ENCODE assay signal across 9 mouse cellular contexts in genomic region chr9:110631651-110632275, GRCm38 (mm10). TPM values are rescaled to one million over a fixed set of nuclear protein-coding genes. Genes with fewer than 3 reads are reported as not detected.
DNase-seq lines count a peak whose midpoint lies in the region; ATAC-seq and TF ChIP-seq lines count a peak whose summit lies in the region.
"Had no signal": no experiment of that assay in that cellular context is flagged by ENCODE, and none has a peak within 500 bp of the region (broad histone marks: within the 10 kb centered on the region; RNA-seq: fewer than 3 reads in every experiment).

No protein-coding gene starts in this region.

- WGBS in heart, embryonic 16.5 days = 34% methylated on average over 30 of the region's 30 CpGs
- WGBS in hindbrain, embryonic 13.5 days = 15% methylated on average over 30 of the region's 30 CpGs
- 27% methylated on average over 30 of the region's 30 CpGs for WGBS in midbrain, postnatal 0 days

- no peak overlapping the region for H3K9ac ChIP-seq in heart, embryonic 16.5 days (ENCODE audit: low read length)
- H3K9ac ChIP-seq in hindbrain, embryonic 13.5 days = peak overlapping the region; percentile 64
- H3K9ac ChIP-seq in midbrain, postnatal 0 days (replicated peaks; ENCODE audit: low read length, poor library complexity, severe bottlenecking) = no peak overlapping the region

- 0 out of 2 replicates have a peak overlapping the region, but pooled peaks have one; percentile 4 for H3K4me3 ChIP-seq in heart, embryonic 16.5 days (ENCODE audit: low read length)
- peak overlapping the region; percentile 36 for H3K4me3 ChIP-seq in hindbrain, embryonic 13.5 days
- peak overlapping the region; percentile 2; the same call in 1 of the 2 replicates for H3K4me3 ChIP-seq in midbrain, postnatal 0 days (ENCODE audit: low read depth, low read length)
- H3K4me3 ChIP-seq: myocyte had no signal

- H3K27ac ChIP-seq in heart, embryonic 16.5 days (ENCODE audit: low read length) = no peak overlapping the region
- no peak overlapping the region for H3K27ac ChIP-seq in hindbrain, embryonic 13.5 days
- no peak overlapping the region for H3K27ac ChIP-seq in midbrain, postnatal 0 days (ENCODE audit: low read depth, low read length)

- H3K4me2 ChIP-seq in heart, embryonic 16.5 days (ENCODE audit: low read depth, low read length) = peak overlapping the region; percentile 29
- peak overlapping the region; percentile 59 for H3K4me2 ChIP-seq in hindbrain, embryonic 13.5 days
- peak overlapping the region; percentile 28 for H3K4me2 ChIP-seq in midbrain, postnatal 0 days (ENCODE audit: low read depth, low read length, poor library complexity, severe bottlenecking)

- peaks cover 13% of the 10 kb centered on the region for H3K36me3 ChIP-seq in heart, embryonic 16.5 days (ENCODE audit: control insufficient read depth, insufficient read depth)
- peaks cover 10% of the 10 kb centered on the region for H3K36me3 ChIP-seq in hindbrain, embryonic 13.5 days
- H3K36me3 ChIP-seq in midbrain, postnatal 0 days (ENCODE audit: insufficient read depth, low read length) = peaks cover 34% of the 10 kb centered on the region

- H3K27me3 ChIP-seq in heart, embryonic 16.5 days (ENCODE audit: control insufficient read depth, insufficient read depth, low read length) = no peaks in the 10 kb centered on the region; the same call in 1 of the 2 replicates
- peaks cover 53% of the 10 kb centered on the region for H3K27me3 ChIP-seq in hindbrain, embryonic 13.5 days
- H3K27me3 ChIP-seq in midbrain, postnatal 0 days (ENCODE audit: insufficient read depth, low read length) = no peaks in the 10 kb centered on the region

- no peak for ATAC-seq in heart, embryonic 16.5 days (replicated peaks; ENCODE audit: extremely low read depth, insufficient read depth, low FRiP score)
- ATAC-seq in hindbrain, embryonic 13.5 days (ENCODE audit: low FRiP score) = peak; percentile 67
- 0 out of 2 replicates have a peak, but pooled peaks have one; percentile 27 for ATAC-seq in midbrain, postnatal 0 days (ENCODE audit: low FRiP score)

- DNase-seq in heart, adult 11 months = no peak
- peak; percentile 58 for DNase-seq in embryo, embryonic 10.5 days (ENCODE audit: low spot score)
- peak; percentile 35 for DNase-seq in midbrain, postnatal 0 days (ENCODE audit: low spot score)
- no peak for DNase-seq in T-cell, adult 2 months (ENCODE audit: low spot score)
- DNase-seq in right cerebral cortex, postnatal 14 days = no peak
- no peak for DNase-seq in right cerebral cortex, postnatal 25 days

- H3K9me3 ChIP-seq in heart, embryonic 16.5 days (replicated peaks; ENCODE audit: control insufficient read depth, low read length) = no peaks in the 10 kb centered on the region
- no peaks in the 10 kb centered on the region for H3K9me3 ChIP-seq in hindbrain, embryonic 13.5 days
- H3K9me3 ChIP-seq in midbrain, postnatal 0 days (ENCODE audit: low read length) = no peaks in the 10 kb centered on the region

- no peaks in the 10 kb centered on the region; the same call in 1 of the 2 replicates for H3K4me1 ChIP-seq in heart, embryonic 16.5 days (ENCODE audit: control insufficient read depth, insufficient read depth, low read length)
- peaks cover 10% of the 10 kb centered on the region for H3K4me1 ChIP-seq in hindbrain, embryonic 13.5 days (replicated peaks)
- no peaks in the 10 kb centered on the region for H3K4me1 ChIP-seq in midbrain, postnatal 0 days (ENCODE audit: insufficient read depth, low read length)

- TF ChIP-seq CTCF in midbrain, postnatal 0 days (IDR thresholded peaks at IDR 0.05) = peak; percentile 41

RNA-seq across cellular contexts. Expression of gene Nradd, which starts 7.5 kb away (rescaled TPM):
- polyA plus RNA-seq in heart, embryonic 16.5 days (2015; fragmentation: Nextera tagmentation; extraction: Ambion mirVana) = 16.4 and 17.2 TPM in 2 replicates
- 34.9 and 38.0 TPM in 2 replicates for polyA plus RNA-seq in hindbrain, embryonic 13.5 days (2015; fragmentation: Nextera tagmentation; extraction: Ambion mirVana)
- total RNA-seq in midbrain, postnatal 0 days (2014; rRNA removed) = 20.9 and 23.2 TPM in 2 replicates
- polyA plus RNA-seq in midbrain, postnatal 0 days (2015; fragmentation: Nextera tagmentation; extraction: Ambion mirVana) = 17.4 and 20.6 TPM in 2 replicates

RNA-seq across cellular contexts. Expression of gene Nbeal2, which starts 22.2 kb away (rescaled TPM):
- 3.3 and 3.8 TPM in 2 replicates for polyA plus RNA-seq in heart, embryonic 16.5 days (2015; fragmentation: Nextera tagmentation; extraction: Ambion mirVana)
- polyA plus RNA-seq in hindbrain, embryonic 13.5 days (2015; fragmentation: Nextera tagmentation; extraction: Ambion mirVana) = 2.4 TPM in 2 replicates
- 9.3 and 11.5 TPM in 2 replicates for total RNA-seq in midbrain, postnatal 0 days (2014; rRNA removed)
- 3.9 and 4.0 TPM in 2 replicates for polyA plus RNA-seq in midbrain, postnatal 0 days (2015; fragmentation: Nextera tagmentation; extraction: Ambion mirVana)

RNA-seq across cellular contexts. Expression of gene Ccdc12, which starts 24.5 kb away (rescaled TPM):
- polyA plus RNA-seq in heart, embryonic 16.5 days (2015; fragmentation: Nextera tagmentation; extraction: Ambion mirVana) = 139 and 147 TPM in 2 replicates
- 122 TPM in 2 replicates for polyA plus RNA-seq in hindbrain, embryonic 13.5 days (2015; fragmentation: Nextera tagmentation; extraction: Ambion mirVana)
- 25.0 and 51.6 TPM in 2 replicates for total RNA-seq in midbrain, postnatal 0 days (2014; rRNA removed)
- polyA plus RNA-seq in midbrain, postnatal 0 days (2015; fragmentation: Nextera tagmentation; extraction: Ambion mirVana) = 102 and 106 TPM in 2 replicates

Comparison
In these comparisons a context has a peak if more than half of its experiments do, and no peak if none do; other contexts are left out.
1. DNase-seq: peak in embryo, embryonic 10.5 days (single experiment) and midbrain, postnatal 0 days (single experiment); none in heart, adult 11 months (single experiment), T-cell, adult 2 months (single experiment), right cerebral cortex, postnatal 14 days (single experiment) and right cerebral cortex, postnatal 25 days (single experiment).
2. Peak in every context shown above with its lines, with median percentiles within 50 percentile points of each other: H3K4me2 ChIP-seq and H3K4me3 ChIP-seq.